Mouse (Mus musculus) liver, postnatal 0 days (tissue): ENCODE results near the gene Adam8.

ENCODE experiments used
- CTCF ChIP-seq: sonication (generic); IDR thresholded peaks from 2 replicates; pipeline ENCODE4 v1.5.1; 2016; ENCODE audit warnings: antibody characterized with exemption, low read depth
- EP300 ChIP-seq: IDR thresholded peaks from 2 replicates; pipeline ENCODE4 v1.6.1; 2016; ENCODE audit warnings: antibody characterized with exemption, low read depth, mild to moderate bottlenecking

- TF ChIP-seq CTCF = no peak
- no peak for TF ChIP-seq EP300
Observed at GRCm38 (mm10) chr7:139945516-139945915, 46.8 kb downstream of the Adam8 start.
